Mouse (Mus musculus) forebrain, postnatal 0 days (tissue): ENCODE results near the gene Esrrg. TPM values are rescaled to one million over a fixed set of nuclear protein-coding genes. Genes with fewer than 3 reads are reported as not detected.

Experiments used
- ATAC-seq: fragments of 200-750 bp; cut with Nextera tagmentation; 2 replicates; pipeline ENCODE4 v1.8.0; 2017; ENCODE audit warnings: mild to moderate bottlenecking, moderate library complexity
- DNase-seq: peaks from one replicate; pipeline ENCODE4 v3.0.0-alpha.2; 2015
- H3K27ac ChIP-seq: fragments of 300-500 bp; sonication (generic); 2 replicates; pipeline ENCODE4 v1.5.1; 2014; ENCODE audit warnings: low read depth, mild to moderate bottlenecking, antibody characterized with exemption, low read length, moderate library complexity, mixed read lengths
- H3K27me3 ChIP-seq: fragments of 300-500 bp; sonication (generic); 2 replicates; pipeline ENCODE4 v1.6.1; 2014; ENCODE audit warnings: mild to moderate bottlenecking, low read length, mixed read lengths; ENCODE audit not compliant: insufficient read depth
- H3K36me3 ChIP-seq: fragments of 300-500 bp; sonication (generic); 2 replicates; pipeline ENCODE4 v1.6.1; 2014; ENCODE audit warnings: mild to moderate bottlenecking, moderate library complexity; ENCODE audit not compliant: insufficient read depth
- H3K4me1 ChIP-seq: fragments of 300-500 bp; sonication (generic); 2 replicates; pipeline ENCODE4 v1.6.1; 2014; ENCODE audit warnings: antibody characterized with exemption; ENCODE audit not compliant: insufficient read depth
- H3K4me2 ChIP-seq: fragments of 300-500 bp; sonication (generic); 2 replicates; pipeline ENCODE4 v1.6.1; 2014; ENCODE audit warnings: low read depth, mild to moderate bottlenecking, moderate library complexity
- H3K4me3 ChIP-seq: fragments of 300-500 bp; sonication (generic); 2 replicates; pipeline ENCODE4 v1.5.1; 2014; ENCODE audit warnings: low read depth, low read length, mixed read lengths
- H3K9ac ChIP-seq: fragments of 300-500 bp; sonication (generic); 2 replicates; pipeline ENCODE4 v1.6.1; 2014; ENCODE audit warnings: mild to moderate bottlenecking
- H3K9me3 ChIP-seq: fragments of 300-500 bp; sonication (generic); 2 replicates; pipeline ENCODE4 v1.6.1; 2016; ENCODE audit warnings: low read length
- CTCF ChIP-seq: sonication (generic); IDR thresholded peaks from 2 replicates; pipeline ENCODE4 v1.5.1; 2016; ENCODE audit warnings: antibody characterized with exemption, control low read depth, low read depth
- WGBS: fragments of 180-500 bp; shearing (Covaris S2); extraction: QIAGEN DNeasy Blood & Tissue Kit; methylation state at CpG from one replicate; pipeline ENCODE4 v1.1.7; 2014; 5-methylcytosine and 5-hydroxymethylcytosine counted together
- polyA plus RNA-seq: library from polyadenylated mRNA; unstranded; fragments of >200 nt; fragmentation: Nextera tagmentation; extraction: Ambion mirVana; gene quantifications from 2 replicates; pipeline ENCODE4 v1.2.1, GENCODE M21; 2015
- total RNA-seq: library from RNA; depleted of rRNA; stranded (reverse); fragments of >200 nt; gene quantifications from 2 replicates; pipeline ENCODE4 v1.2.3, GENCODE M21; 2014

Gene Esrrg
- total and polyA plus RNA-seq, 2 experiments from 2014 or later: 9.2 to 11.9 TPM

DNA sequence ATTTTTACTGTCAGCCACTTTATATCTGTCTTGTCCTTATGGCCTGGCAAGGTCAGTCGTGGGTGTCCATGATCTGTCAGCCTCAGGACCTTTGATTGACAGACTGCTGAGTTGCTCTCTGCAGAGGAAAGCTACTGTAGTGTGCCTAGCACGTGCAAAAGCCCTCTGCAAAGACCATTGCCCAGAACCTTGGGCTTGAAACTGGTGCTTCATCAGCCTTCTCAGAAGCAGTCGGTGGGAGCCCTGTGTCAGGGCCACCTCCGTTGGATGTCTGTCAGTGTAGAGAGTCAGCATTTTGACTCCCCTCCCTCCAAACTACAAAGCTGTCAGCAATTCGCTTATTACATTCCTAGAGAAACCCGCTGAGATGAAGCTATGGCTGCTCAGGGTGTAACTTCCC is 227.8 kb downstream of the Esrrg start:
- ATAC-seq (no peak), DNase-seq (no peak)
- peaks cover 4% of the 10 kb centered on the region; the same call in 1 of the 2 replicates for H3K27me3 ChIP-seq
- no peak overlapping the region for H3K4me3 ChIP-seq
- H3K9ac ChIP-seq: no peak overlapping the region
- H3K36me3 ChIP-seq: no peaks in the 10 kb centered on the region
- 42% methylated on average over 6 of the region's 6 CpGs for WGBS
- H3K4me2 ChIP-seq: no peak overlapping the region
- no peak for TF ChIP-seq CTCF
- no peak overlapping the region for H3K27ac ChIP-seq
- H3K4me1 ChIP-seq: no peaks in the 10 kb centered on the region
- H3K9me3 ChIP-seq: no peaks in the 10 kb centered on the region

DNA sequence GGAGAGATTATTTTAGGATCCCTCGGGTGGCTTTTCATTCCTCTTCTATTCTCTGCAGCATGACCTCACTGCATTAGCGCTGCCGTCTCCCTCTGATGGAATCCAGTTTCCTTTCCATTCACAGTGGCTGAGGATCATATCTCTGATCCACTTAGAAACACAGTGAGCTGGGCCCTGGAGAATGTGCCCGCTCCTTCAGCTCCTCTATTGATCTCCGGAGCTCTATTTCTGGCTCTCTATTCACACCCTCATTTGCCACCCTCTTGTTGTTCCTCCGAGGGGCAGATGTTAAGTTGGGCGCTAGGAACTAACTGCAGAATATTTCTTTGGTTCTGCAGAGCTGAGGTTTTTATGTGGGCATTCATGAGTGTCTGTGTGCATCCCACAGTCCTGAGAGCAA is 228.3 kb downstream of the Esrrg start:
- ATAC-seq: no peak
- no peak overlapping the region for H3K4me2 ChIP-seq
- H3K27ac ChIP-seq: no peak overlapping the region
- no peak overlapping the region for H3K4me3 ChIP-seq
- 5% methylated on average over 7 of the region's 7 CpGs for WGBS
- no peak for DNase-seq
- no peak for TF ChIP-seq CTCF
- no peaks in the 10 kb centered on the region for H3K4me1 ChIP-seq
- peaks cover 4% of the 10 kb centered on the region; the same call in 1 of the 2 replicates for H3K27me3 ChIP-seq
- H3K9me3 ChIP-seq: no peaks in the 10 kb centered on the region
- H3K36me3 ChIP-seq: no peaks in the 10 kb centered on the region
- H3K9ac ChIP-seq: no peak overlapping the region

DNA sequence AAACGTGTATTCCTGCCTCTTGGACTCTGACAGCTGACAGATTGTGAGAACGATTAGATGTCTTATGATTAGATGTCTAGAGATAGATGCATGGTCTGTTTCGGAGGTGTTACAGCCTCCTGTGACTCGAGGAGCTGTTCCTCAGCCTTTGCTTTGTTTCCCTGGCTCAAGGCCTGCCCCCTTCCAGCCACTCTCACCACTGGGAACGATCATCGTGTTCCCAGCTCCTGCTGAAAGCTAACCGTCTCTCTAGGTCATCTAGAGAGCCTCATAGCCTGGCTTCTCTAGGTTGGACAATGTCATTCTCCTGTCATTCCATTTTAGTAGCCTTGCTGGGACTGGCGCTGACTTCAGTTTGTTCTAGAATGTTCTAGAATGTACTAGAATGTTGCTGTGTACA is 233.0 kb downstream of the Esrrg start:
- no peaks in the 10 kb centered on the region for H3K36me3 ChIP-seq
- DNase-seq: no peak
- H3K4me2 ChIP-seq: no peak overlapping the region
- no peak overlapping the region for H3K4me3 ChIP-seq
- TF ChIP-seq CTCF: no peak
- H3K27ac ChIP-seq: no peak overlapping the region
- WGBS: 77% methylated on average over 8 of the region's 8 CpGs
- no peaks in the 10 kb centered on the region for H3K9me3 ChIP-seq
- 0 out of 2 replicates have a peak, but pooled peaks cover 4% of the 10 kb centered on the region for H3K27me3 ChIP-seq
- H3K9ac ChIP-seq: no peak overlapping the region
- no peaks in the 10 kb centered on the region for H3K4me1 ChIP-seq
- no peak for ATAC-seq

DNA sequence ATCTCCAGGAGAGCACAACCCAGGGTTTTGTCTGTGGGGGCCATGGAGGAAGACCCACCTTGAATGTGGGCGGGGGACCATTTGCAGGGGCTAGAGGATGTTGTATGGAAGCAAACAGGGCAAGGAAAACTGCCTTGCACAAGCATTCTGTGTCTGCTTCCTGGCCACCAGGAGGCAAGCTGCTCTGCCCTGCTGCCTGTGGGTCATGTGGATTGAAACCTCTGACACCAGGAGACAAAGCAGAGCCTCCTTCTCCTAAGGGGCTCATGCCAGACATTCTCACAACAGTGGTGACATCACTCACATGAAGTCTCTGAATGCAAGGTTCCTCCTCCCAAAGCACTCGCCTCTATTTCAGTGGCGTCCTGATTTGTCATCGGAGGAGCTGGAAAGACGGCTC is 234.1 kb downstream of the Esrrg start:
- H3K4me1 ChIP-seq: no peaks in the 10 kb centered on the region
- WGBS: 93% methylated on average over 5 of the region's 5 CpGs
- DNase-seq (no peak), ATAC-seq (no peak)
- no peaks in the 10 kb centered on the region for H3K9me3 ChIP-seq
- H3K4me3 ChIP-seq: no peak overlapping the region
- TF ChIP-seq CTCF: no peak
- no peak overlapping the region for H3K27ac ChIP-seq
- no peak overlapping the region for H3K4me2 ChIP-seq
- peaks cover 4% of the 10 kb centered on the region; the same call in 1 of the 2 replicates for H3K27me3 ChIP-seq
- no peaks in the 10 kb centered on the region for H3K36me3 ChIP-seq
- no peak overlapping the region for H3K9ac ChIP-seq

DNA sequence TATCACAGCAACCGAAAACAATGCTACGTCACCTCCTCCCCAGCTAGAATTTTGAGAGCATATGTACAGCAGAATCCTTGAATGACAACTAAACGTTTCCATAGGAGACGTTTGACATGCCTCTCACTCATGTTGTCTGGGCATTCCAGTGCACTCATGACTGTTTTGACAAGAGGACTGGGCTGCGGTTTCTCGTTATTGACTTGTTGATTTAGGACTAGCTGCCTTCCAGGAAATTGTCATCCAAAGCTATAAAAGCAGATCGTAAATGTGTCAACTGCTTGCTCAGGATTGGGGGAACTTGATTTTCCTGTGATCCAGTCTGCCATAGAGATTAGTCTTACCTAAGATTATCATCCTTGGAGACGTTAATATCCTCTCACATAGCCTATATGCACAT is 245.6 kb downstream of the Esrrg start:
- no peak for DNase-seq
- H3K4me2 ChIP-seq: no peak overlapping the region
- no peak for ATAC-seq
- H3K9ac ChIP-seq: no peak overlapping the region
- H3K27me3 ChIP-seq: no peaks in the 10 kb centered on the region
- H3K4me3 ChIP-seq: no peak overlapping the region
- H3K4me1 ChIP-seq: no peaks in the 10 kb centered on the region
- 75% methylated on average over 8 of the region's 8 CpGs for WGBS
- H3K36me3 ChIP-seq: no peaks in the 10 kb centered on the region
- TF ChIP-seq CTCF: no peak
- H3K27ac ChIP-seq: no peak overlapping the region
- H3K9me3 ChIP-seq: no peaks in the 10 kb centered on the region

DNA sequence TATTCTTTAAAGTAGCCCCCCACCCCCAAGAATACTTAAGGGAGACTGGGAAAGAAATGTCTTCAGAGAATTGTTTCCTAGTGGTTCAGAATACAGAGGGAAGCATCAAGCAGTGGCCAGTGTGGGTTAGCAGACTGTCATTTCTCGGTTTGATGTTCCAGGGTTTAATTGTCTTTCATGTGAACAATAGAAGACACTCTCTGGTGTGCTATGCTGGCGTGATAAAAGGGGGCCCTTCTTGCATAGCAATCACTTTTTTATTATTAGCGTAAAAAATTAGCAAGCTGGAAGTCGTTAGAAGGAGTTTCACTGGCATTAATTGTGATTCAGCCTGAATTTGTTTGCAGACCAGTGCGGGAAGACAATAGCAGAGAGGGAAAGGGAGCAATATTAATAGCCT is 253.7 kb downstream of the Esrrg start:
- Histone ChIP-seq H3K27ac (no peak overlapping the region), H3K27me3 (0 out of 2 replicates have a peak, but pooled peaks cover 8% of the 10 kb centered on the region), H3K4me2 (no peak overlapping the region), H3K9ac (no peak overlapping the region), H3K36me3 (no peaks in the 10 kb centered on the region), H3K9me3 (no peaks in the 10 kb centered on the region), H3K4me1 (no peaks in the 10 kb centered on the region; the same call in 1 of the 2 replicates), H3K4me3 (no peak overlapping the region)
- DNase-seq: no peak
- no peak for ATAC-seq
- TF ChIP-seq CTCF: no peak
- 19% methylated on average over 5 of the region's 5 CpGs for WGBS

DNA sequence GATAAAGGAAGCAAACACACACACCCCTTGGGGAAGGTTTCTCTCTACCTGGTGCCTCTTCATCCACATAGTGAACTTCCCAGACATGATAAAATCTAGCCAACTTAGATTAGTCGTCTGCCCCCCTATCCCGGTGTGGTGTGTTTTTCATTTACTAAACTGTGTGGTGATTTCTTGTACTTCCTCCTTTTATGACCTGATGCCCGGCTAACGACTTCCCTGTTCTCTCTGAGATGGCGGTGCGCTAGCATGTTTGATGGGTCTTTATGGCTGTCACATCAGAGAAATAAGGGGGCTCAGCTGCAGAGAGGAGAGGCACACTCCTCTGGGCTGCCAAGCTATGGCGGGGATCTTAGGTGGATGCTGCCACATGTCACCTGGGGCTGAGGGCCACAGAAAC is 259.8 kb downstream of the Esrrg start:
- Histone ChIP-seq H3K27ac (no peak overlapping the region), H3K4me2 (no peak overlapping the region), H3K27me3 (0 out of 2 replicates have a peak, but pooled peaks cover 3% of the 10 kb centered on the region), H3K9ac (no peak overlapping the region), H3K9me3 (no peaks in the 10 kb centered on the region), H3K4me1 (no peaks in the 10 kb centered on the region), H3K4me3 (no peak overlapping the region), H3K36me3 (no peaks in the 10 kb centered on the region)
- no peak for DNase-seq
- 76% methylated on average over 7 of the region's 7 CpGs for WGBS
- no peak for ATAC-seq
- TF ChIP-seq CTCF: no peak

DNA sequence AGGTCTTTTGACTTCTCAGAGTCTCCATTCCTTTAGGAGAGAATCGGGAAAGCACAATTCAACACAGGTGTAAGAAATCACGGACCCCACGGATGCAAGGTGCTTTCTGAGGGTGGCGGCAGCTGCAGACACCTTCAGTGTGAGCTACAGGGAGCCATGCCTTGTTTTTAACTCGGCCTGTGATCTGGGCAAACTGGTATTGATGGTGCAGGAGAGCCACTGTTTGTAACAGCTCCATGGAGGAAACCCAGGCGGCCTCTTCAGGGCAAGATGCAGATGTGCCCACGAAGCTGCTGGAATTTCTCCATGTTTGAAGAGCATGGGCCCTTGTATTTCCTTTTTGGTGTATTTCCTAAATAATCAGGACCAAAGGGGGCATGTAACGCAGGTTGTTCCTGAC is 263.6 kb downstream of the Esrrg start:
- Histone ChIP-seq H3K4me1 (no peaks in the 10 kb centered on the region), H3K4me3 (no peak overlapping the region), H3K36me3 (no peaks in the 10 kb centered on the region), H3K27ac (no peak overlapping the region), H3K27me3 (no peaks in the 10 kb centered on the region), H3K9me3 (no peaks in the 10 kb centered on the region), H3K4me2 (no peak overlapping the region), H3K9ac (no peak overlapping the region)
- DNase-seq (no peak), ATAC-seq (no peak)
- 67% methylated on average over 8 of the region's 8 CpGs for WGBS
- no peak for TF ChIP-seq CTCF
